Mouse (Mus musculus) embryo, embryonic 10 days (tissue): ENCODE data around the gene Cspg4.

Source experiments
- DNase-seq: peaks from one replicate; pipeline ENCODE4 v3.0.0-alpha.2; 2015; ENCODE audit warnings: low spot score

Gene Cspg4

GRCm38 (mm10) chr9:56864832-56865231 lies at the start of gene Cspg4:
Gene Cspg4 (plus strand): TSS chr9:56865033.
- peak; percentile 70 for DNase-seq

GRCm38 (mm10) chr9:56824900-56825299 lies 39.9 kb upstream of the Cspg4 start:
- DNase-seq, result peak; percentile 55

- DNase-seq, result peak; percentile 63
Measured at GRCm38 (mm10) chr9:56825476-56826213, 39.2 kb upstream of the Cspg4 start.

- peak; percentile 25 for DNase-seq
Measured at GRCm38 (mm10) chr9:56828146-56828545, 36.7 kb upstream of the Cspg4 start.

GRCm38 (mm10) chr9:56828841-56829240 lies 36.0 kb upstream of the Cspg4 start:
- DNase-seq, result no peak

GRCm38 (mm10) chr9:56830162-56830561 lies 34.7 kb upstream of the Cspg4 start:
- DNase-seq, result no peak

GRCm38 (mm10) chr9:56831904-56832303 lies 32.9 kb upstream of the Cspg4 start:
- no peak for DNase-seq

- no peak for DNase-seq
Measured at GRCm38 (mm10) chr9:56832900-56833299, 31.9 kb upstream of the Cspg4 start.

- no peak for DNase-seq
Measured at GRCm38 (mm10) chr9:56835152-56835551, 29.7 kb upstream of the Cspg4 start.

- no peak for DNase-seq
Measured at GRCm38 (mm10) chr9:56840721-56841120, 24.1 kb upstream of the Cspg4 start.

GRCm38 (mm10) chr9:56841864-56842263 lies 23.0 kb upstream of the Cspg4 start:
- DNase-seq, result no peak

GRCm38 (mm10) chr9:56842303-56842719 lies 22.5 kb upstream of the Cspg4 start:
- peak; percentile 56 for DNase-seq

GRCm38 (mm10) chr9:56843679-56844188 lies 21.1 kb upstream of the Cspg4 start:
- peak; percentile 89 for DNase-seq

- no peak for DNase-seq
Measured at GRCm38 (mm10) chr9:56844644-56845043, 20.2 kb upstream of the Cspg4 start.

- peak; percentile 89 for DNase-seq
Measured at GRCm38 (mm10) chr9:56847523-56847922, 17.3 kb upstream of the Cspg4 start.

- no peak for DNase-seq
Measured at GRCm38 (mm10) chr9:56850128-56850904, 14.5 kb upstream of the Cspg4 start.

- DNase-seq, result no peak
Measured at GRCm38 (mm10) chr9:56850905-56851252, 14.0 kb upstream of the Cspg4 start.

GRCm38 (mm10) chr9:56851778-56852177 lies 13.1 kb upstream of the Cspg4 start:
- DNase-seq, result peak; percentile 33

GRCm38 (mm10) chr9:56857463-56857862 lies 7.4 kb upstream of the Cspg4 start:
- DNase-seq, result no peak

- DNase-seq, result no peak
Measured at GRCm38 (mm10) chr9:56860035-56860434, 4.8 kb upstream of the Cspg4 start.

- no peak for DNase-seq
Measured at GRCm38 (mm10) chr9:56860486-56861269, 4.2 kb upstream of the Cspg4 start.

GRCm38 (mm10) chr9:56862863-56863262 lies 2.0 kb upstream of the Cspg4 start:
- DNase-seq, result no peak
